Mouse (Mus musculus) liver, postnatal 0 days (tissue): Measurements from ENCODE around the gene Heatr4. TPM values are rescaled to one million over a fixed set of nuclear protein-coding genes. Genes with fewer than 3 reads are reported as not detected.

Experiments used
- ATAC-seq: fragments of 200-750 bp; cut with Nextera tagmentation; 2 replicates; pipeline ENCODE4 v1.8.0; 2017; ENCODE audit warnings: mild to moderate bottlenecking, moderate library complexity
- DNase-seq: peaks from one replicate; pipeline ENCODE4 v3.0.0-alpha.2; 2016
- H3K27ac ChIP-seq: fragments of 300-500 bp; sonication (generic); 2 replicates; pipeline ENCODE4 v1.5.1; 2014; ENCODE audit warnings: antibody characterized with exemption, moderate library complexity, mild to moderate bottlenecking, low read depth
- H3K27me3 ChIP-seq: fragments of 300-500 bp; sonication (generic); 2 replicates; pipeline ENCODE4 v1.6.1; 2014; ENCODE audit warnings: low read length, control low read depth, mixed read lengths; ENCODE audit not compliant: insufficient read depth
- H3K36me3 ChIP-seq: fragments of 300-500 bp; sonication (generic); replicated peaks from 2 replicates; pipeline ENCODE4 v1.6.1; 2014; ENCODE audit warnings: mild to moderate bottlenecking, control low read depth, low read length, moderate library complexity, mixed read lengths; ENCODE audit not compliant: insufficient read depth
- H3K4me1 ChIP-seq: fragments of 300-500 bp; sonication (generic); 2 replicates; pipeline ENCODE4 v1.6.1; 2014; ENCODE audit warnings: antibody characterized with exemption, mild to moderate bottlenecking, control low read depth; ENCODE audit not compliant: insufficient read depth
- H3K4me2 ChIP-seq: fragments of 300-500 bp; sonication (generic); 2 replicates; pipeline ENCODE4 v1.6.1; 2014; ENCODE audit warnings: low read depth, mild to moderate bottlenecking, low read length, moderate library complexity, mixed read lengths
- H3K4me3 ChIP-seq: fragments of 300-500 bp; sonication (generic); 2 replicates; pipeline ENCODE4 v1.5.1; 2014; ENCODE audit warnings: low read depth, low read length
- H3K9ac ChIP-seq: fragments of 300-500 bp; sonication (generic); replicated peaks from 2 replicates; pipeline ENCODE4 v1.6.1; 2014; ENCODE audit warnings: mild to moderate bottlenecking, moderate library complexity
- H3K9me3 ChIP-seq: fragments of 300-500 bp; sonication (generic); 2 replicates; pipeline ENCODE4 v1.6.1; 2016; ENCODE audit warnings: mild to moderate bottlenecking, control low read depth, low read length, mixed read lengths
- CTCF ChIP-seq: sonication (generic); IDR thresholded peaks from 2 replicates; pipeline ENCODE4 v1.5.1; 2016; ENCODE audit warnings: antibody characterized with exemption, low read depth
- EP300 ChIP-seq: IDR thresholded peaks from 2 replicates; pipeline ENCODE4 v1.6.1; 2016; ENCODE audit warnings: antibody characterized with exemption, low read depth, mild to moderate bottlenecking
- WGBS: fragments of 180-500 bp; shearing (Covaris S2); extraction: QIAGEN DNeasy Blood & Tissue Kit; methylation state at CpG from one replicate; pipeline ENCODE4 v1.1.7; 2014; ENCODE audit not compliant: insufficient replicate concordance; 5-methylcytosine and 5-hydroxymethylcytosine counted together
- polyA plus RNA-seq: library from polyadenylated mRNA; unstranded; fragments of >200 nt; fragmentation: Nextera tagmentation; extraction: Ambion mirVana; gene quantifications from 2 replicates; pipeline ENCODE4 v1.2.1, GENCODE M21; 2015

The Heatr4 gene
- polyA plus RNA-seq, 1 experiment from 2014 or later = not detected

- Histone ChIP-seq H3K4me1 (peaks cover 3% of the 10 kb centered on the region; the same call in 1 of the 2 replicates), H3K9me3 (no peaks in the 10 kb centered on the region), H3K27ac (no peak overlapping the region), H3K27me3 (no peaks in the 10 kb centered on the region), H3K4me2 (no peak overlapping the region), H3K9ac (no peak overlapping the region), H3K4me3 (no peak overlapping the region), H3K36me3 (no peaks in the 10 kb centered on the region)
- DNase-seq (no peak), ATAC-seq (no peak)
- WGBS = 83% methylated on average over 9 of the region's 9 CpGs
- TF ChIP-seq EP300 (no peak), CTCF (no peak)
Observed at GRCm38 (mm10) chr12:83958278-83958677, 26.4 kb downstream of the Heatr4 start.

GRCm38 (mm10) chr12:83951711-83952575 is 32.7 kb downstream of the Heatr4 start:
- peak overlapping the region; percentile 79 for H3K9ac ChIP-seq
- WGBS = 39% methylated on average over 32 of the region's 32 CpGs
- peaks cover 35% of the 10 kb centered on the region for H3K4me1 ChIP-seq
- TF ChIP-seq EP300 (no peak), CTCF (no peak)
- peak overlapping the region; percentile 98 for H3K4me2 ChIP-seq
- 0 out of 2 replicates have a peak, but pooled peaks have one; percentile 4 for ATAC-seq
- no peaks in the 10 kb centered on the region for H3K9me3 ChIP-seq
- no peaks in the 10 kb centered on the region for H3K27me3 ChIP-seq
- H3K36me3 ChIP-seq = no peaks in the 10 kb centered on the region
- H3K27ac ChIP-seq = no peak overlapping the region
- DNase-seq = peak; percentile 26
- H3K4me3 ChIP-seq = peak overlapping the region; percentile 77

- TF ChIP-seq CTCF (no peak), EP300 (no peak)
Observed at GRCm38 (mm10) chr12:83950840-83951701, 33.6 kb downstream of the Heatr4 start.

GRCm38 (mm10) chr12:83950493-83950839 is 34.2 kb downstream of the Heatr4 start, which contains the start of gene Riox1:
Riox1 (plus strand) TSS chr12:83950608.
- peaks cover 35% of the 10 kb centered on the region for H3K4me1 ChIP-seq
- H3K9ac ChIP-seq = peak within 1 kb of the TSS; percentile 79
- WGBS = under 1% methylated on average over 36 of the region's 37 CpGs
- H3K27me3 ChIP-seq = no peaks in the 10 kb centered on the region
- peak within 1 kb of the TSS; percentile 88 for H3K27ac ChIP-seq
- peak within 1 kb of the TSS; percentile 77 for H3K4me3 ChIP-seq
- H3K9me3 ChIP-seq = no peaks in the 10 kb centered on the region
- peak within 1 kb of the TSS; percentile 98 for H3K4me2 ChIP-seq
- DNase-seq (peak; percentile 87), ATAC-seq (peak; percentile 89)
- no peaks in the 10 kb centered on the region for H3K36me3 ChIP-seq
- TF ChIP-seq EP300 = no peak

More at GRCm38 (mm10) chr12:83950840-83951701, 33.6 kb downstream of the Heatr4 start:
- peaks cover 35% of the 10 kb centered on the region for H3K4me1 ChIP-seq
- peak overlapping the region; percentile 98 for H3K4me2 ChIP-seq
- ATAC-seq = peak; percentile 58
- WGBS = under 1% methylated on average over 105 of the region's 116 CpGs
- H3K36me3 ChIP-seq = no peaks in the 10 kb centered on the region
- H3K4me3 ChIP-seq = peak overlapping the region; percentile 77
- peak overlapping the region; percentile 79 for H3K9ac ChIP-seq
- H3K27me3 ChIP-seq = no peaks in the 10 kb centered on the region
- DNase-seq = peak; percentile 55
- peak overlapping the region; percentile 88 for H3K27ac ChIP-seq
- no peaks in the 10 kb centered on the region for H3K9me3 ChIP-seq

GRCm38 (mm10) chr12:83949776-83950492 is 34.7 kb downstream of the Heatr4 start:
- no peak for TF ChIP-seq EP300
- TF ChIP-seq CTCF = no peak
- Histone ChIP-seq H3K4me2 (peak overlapping the region; percentile 98), H3K9ac (peak overlapping the region; percentile 79), H3K9me3 (no peaks in the 10 kb centered on the region), H3K27me3 (no peaks in the 10 kb centered on the region), H3K36me3 (no peaks in the 10 kb centered on the region), H3K4me1 (peaks cover 35% of the 10 kb centered on the region), H3K27ac (peak overlapping the region; percentile 88), H3K4me3 (peak overlapping the region; percentile 77)
- WGBS = 17% methylated on average over 11 of the region's 11 CpGs
- DNase-seq = no peak
- ATAC-seq = no peak
